ENCODE assay signal across 7 mouse cellular contexts in the genomic region with DNA sequence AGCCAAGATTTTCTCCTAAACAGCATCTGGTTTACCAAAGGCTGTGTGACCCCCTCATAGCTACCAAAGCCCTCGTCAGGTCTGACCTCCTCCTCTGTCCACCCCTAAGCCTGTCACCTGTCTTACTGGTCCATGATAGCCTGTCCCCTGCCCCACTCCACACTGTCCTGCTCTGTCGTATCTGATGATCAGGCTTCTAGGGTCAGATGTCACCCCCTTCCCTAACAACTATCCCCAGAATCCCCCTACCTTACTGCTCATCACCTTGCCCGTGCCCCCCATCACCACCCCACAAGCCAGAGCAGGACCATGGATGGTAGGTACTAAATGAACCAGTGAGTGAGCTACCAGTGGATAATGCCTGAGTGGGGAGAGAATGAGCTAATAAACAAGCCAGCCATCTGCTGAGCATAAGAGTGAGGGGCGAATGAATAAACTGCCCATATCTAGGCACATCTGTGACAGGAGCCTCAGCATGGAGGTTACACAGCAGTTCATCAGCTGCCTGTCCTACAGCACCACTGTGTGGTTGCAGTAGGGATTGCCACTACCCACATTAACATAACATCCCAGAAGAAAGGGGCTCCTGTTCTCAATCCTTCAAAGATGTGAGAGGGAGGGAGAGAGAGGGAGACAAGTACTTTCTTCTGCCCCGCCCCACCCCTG. TPM values are rescaled to one million over a fixed set of nuclear protein-coding genes. Genes with fewer than 3 reads are reported as not detected.
DNase-seq lines count a peak whose midpoint lies in the region; ATAC-seq and TF ChIP-seq lines count a peak whose summit lies in the region.

No protein-coding gene starts in this region.

- H3K4me1 ChIP-seq in ES-E14 (ENCODE audit: control insufficient read depth in 2 of 2, insufficient read depth in 2 of 2, low read length in 2 of 2, poor library complexity in 1 of 2) = peaks cover 0 to 6% of the 10 kb centered on the region in 2 experiments; a peak in 1 of 4 replicates

- no peak overlapping the region for H3K27ac ChIP-seq in ES-E14 (ENCODE audit: insufficient read depth, low read depth, low read length, poor library complexity, severe bottlenecking)

- H3K9ac ChIP-seq in ES-E14 (ENCODE audit: insufficient read depth, low read depth, low read length, poor library complexity, severe bottlenecking) = no peak overlapping the region

- no peaks in the 10 kb centered on the region for H3K36me3 ChIP-seq in ES-E14 (ENCODE audit: control insufficient read depth, insufficient read depth, low read length, poor library complexity, severe bottlenecking)

- in situ Hi-C loops in ES-E14 (cut with MboI; ENCODE audit: low sequenced_read_pairs in 2 of 2, unreplicated experiment in 2 of 2) = loop anchor here (5.0 to 25.0 kb wide), 2 partner anchors 392 to 402 kb away; no protein-coding TSS in a partner anchor

- peak; percentile 57 to 65; a peak in 2 of 4 replicates for ATAC-seq in hematopoietic stem cell, adult 5-6 weeks (replicated peaks in 1 of 2; ENCODE audit: insufficient read depth in 1 of 2, low FRiP score in 2 of 2, low TSS enrichment in 1 of 2, low read depth in 1 of 2, poor library complexity in 2 of 2, severe bottlenecking in 2 of 2)

- H3K9me3 ChIP-seq in ES-E14 (ENCODE audit: control insufficient read depth, insufficient read depth, low read depth, low read length) = no peaks in the 10 kb centered on the region

- peak; percentile 74 for DNase-seq in ES-E14 (ENCODE audit: low read depth, low spot score)
- DNase-seq in adrenal gland, adult 2 months = peak; percentile 60
- peak; percentile 77 for DNase-seq in embryo, embryonic 9.5 days (ENCODE audit: extremely low spot score)
- peak; percentile 68 to 84 for DNase-seq in layer of hippocampus, adult 8-10 months (ENCODE audit: low spot score in 2 of 2)
- peak; percentile 77 for DNase-seq in lung, postnatal 10 days
- DNase-seq in right cerebral cortex, adult 2 months (ENCODE audit: low spot score in 2 of 2) = peak; percentile 80 to 85

- no peak overlapping the region for H3K4me3 ChIP-seq in ES-E14 (ENCODE audit: insufficient read depth in 1 of 2, low read depth in 1 of 2, low read length in 2 of 2, poor library complexity in 1 of 2, severe bottlenecking in 1 of 2)

TF ChIP-seq in ES-E14, 5 proteins besides CTCF, POLR2A, EP300 and RAD21:
- TF ChIP-seq HCFC1 (IDR thresholded peaks at IDR 0.05; ENCODE audit: borderline replicate concordance, insufficient read depth, low read length) (peak; percentile 22; the same call in 1 of the 2 replicates), MAFK (IDR thresholded peaks at IDR 0.05; ENCODE audit: insufficient read depth, low read depth, low read length) (no peak), ZC3H11A (IDR thresholded peaks at IDR 0.05; ENCODE audit: borderline replicate concordance, low read depth, low read length) (peak; percentile 97)

RNA-seq across cellular contexts. Expression of gene Chmp6, which starts 8.5 kb away (rescaled TPM):
- 48.1 and 58.1 TPM in 2 replicates for total RNA-seq in ES-E14 (2012; rRNA removed)
- total RNA-seq in adrenal gland, adult 2 months (2021) = 10 to 100 TPM; 26.0 to 34.9 TPM
- 56.8 and 66.5 TPM in 2 replicates for polyA plus RNA-seq in adrenal gland, adult 2 months (2012; rRNA removed)
- total RNA-seq in hematopoietic stem cell, adult 5-6 weeks (2017) = 47.7 and 67.0 TPM in 2 replicates
- 10 to 100 TPM; 31.5 to 39.5 (median 37.3) TPM for total RNA-seq in layer of hippocampus, adult 8-10 months (2022)

RNA-seq across cellular contexts. Expression of gene Baiap2, which starts 37.8 kb away (rescaled TPM):
- total RNA-seq in ES-E14 (2012; rRNA removed) = 21.8 and 23.3 TPM in 2 replicates
- 10 to 100 TPM; 17.0 to 23.2 TPM for total RNA-seq in adrenal gland, adult 2 months (2021)
- 42.3 and 46.7 TPM in 2 replicates for polyA plus RNA-seq in adrenal gland, adult 2 months (2012; rRNA removed)
- 10.6 and 19.9 TPM in 2 replicates for total RNA-seq in hematopoietic stem cell, adult 5-6 weeks (2017)
- 100 to 1,000 TPM; 170 to 244 (median 215) TPM for total RNA-seq in layer of hippocampus, adult 8-10 months (2022)
